Mouse (Mus musculus): ENCODE measurements at regions not wholly inside any gene's neighbourhood (a gene's known extent, or its start where the extent isn't known, plus 50 kb on each side); places are given as distances from the start of the nearest gene placed in this dataset.

DNA sequence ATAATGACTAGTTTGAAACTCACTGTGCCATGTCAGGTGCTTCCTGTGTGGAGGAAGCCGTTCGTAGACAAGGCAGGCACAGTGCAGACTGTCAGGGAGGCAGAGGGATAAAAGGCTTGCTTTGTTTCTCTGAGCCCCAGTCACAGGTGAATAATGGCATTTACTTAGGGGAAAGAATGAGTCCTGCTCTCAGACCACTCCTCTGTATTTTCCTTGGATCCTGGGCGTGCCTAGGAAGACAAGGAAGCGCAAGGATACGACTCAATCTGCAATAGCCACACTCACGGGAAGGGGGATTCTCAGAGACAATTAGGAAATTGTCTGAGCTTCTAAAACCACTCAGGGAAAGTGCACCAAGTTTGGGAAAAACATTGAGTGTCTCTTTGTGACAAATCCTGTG, 504.1 kb downstream of the Sox2 start:
- TF ChIP-seq CTCF (IDR thresholded peaks at IDR 0.05; ENCODE audit: borderline replicate concordance, insufficient read depth, low read length) (no peak), POLR2A (IDR thresholded peaks at IDR 0.05; ENCODE audit: low read depth, low read length) (no peak)
